Mouse (Mus musculus) kidney, postnatal 14 days (tissue): ENCODE measurements at regions not wholly inside any gene's neighbourhood (a gene's known extent, or its start where the extent isn't known, plus 50 kb on each side); places are given as distances from the start of the nearest gene placed in this dataset.
"Not testable (repeated sequence)": the region's sequence is repeated elsewhere in the genome, so short reads cannot be mapped to it uniquely, and the experiment has no call there.

Experiments
- DNase-seq: peaks from one replicate; pipeline ENCODE4 v3.0.0; 2022; ENCODE audit warnings: mixed read lengths

DNA sequence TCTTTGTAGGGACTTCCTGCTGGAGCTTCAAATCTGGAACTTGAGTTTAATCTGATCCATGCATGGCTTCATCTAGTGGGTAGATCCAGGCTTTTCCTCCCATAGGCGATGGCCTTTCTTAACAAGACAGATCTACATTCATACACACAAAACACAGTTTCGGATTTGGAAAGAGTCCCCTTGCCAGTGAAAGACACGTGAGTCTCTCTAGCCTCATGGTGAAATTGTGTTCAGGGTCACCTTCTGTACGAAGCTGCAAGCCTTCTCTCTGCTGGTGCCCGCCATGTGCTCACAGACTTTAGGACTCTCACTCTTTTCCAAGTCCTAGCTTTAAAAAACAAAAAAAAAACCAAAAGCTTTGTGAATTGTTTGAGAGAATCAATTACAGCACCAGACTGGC is 51.4 kb upstream of the Dlx2 start:
- no peak for DNase-seq

DNA sequence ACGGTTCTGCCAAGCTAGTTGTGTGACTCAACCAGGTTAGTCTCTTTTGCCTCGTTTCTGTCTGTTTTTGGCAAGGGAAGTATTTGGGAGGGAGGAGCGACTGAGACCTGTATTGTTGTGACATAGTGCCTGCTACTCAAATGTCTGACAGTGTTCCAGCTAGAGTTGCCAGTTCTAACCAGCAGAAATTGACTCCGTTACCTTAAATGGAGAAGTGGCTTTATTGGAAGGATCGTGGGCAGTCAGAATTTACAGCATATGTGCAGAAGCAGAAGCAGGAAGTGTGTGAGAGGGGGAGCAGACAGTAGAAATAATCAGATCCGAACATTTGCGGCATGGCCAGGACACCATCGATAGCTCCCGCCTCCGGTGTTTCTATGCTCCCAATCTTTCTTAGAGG is 51.8 kb upstream of the Dlx2 start:
- DNase-seq = no peak

DNA sequence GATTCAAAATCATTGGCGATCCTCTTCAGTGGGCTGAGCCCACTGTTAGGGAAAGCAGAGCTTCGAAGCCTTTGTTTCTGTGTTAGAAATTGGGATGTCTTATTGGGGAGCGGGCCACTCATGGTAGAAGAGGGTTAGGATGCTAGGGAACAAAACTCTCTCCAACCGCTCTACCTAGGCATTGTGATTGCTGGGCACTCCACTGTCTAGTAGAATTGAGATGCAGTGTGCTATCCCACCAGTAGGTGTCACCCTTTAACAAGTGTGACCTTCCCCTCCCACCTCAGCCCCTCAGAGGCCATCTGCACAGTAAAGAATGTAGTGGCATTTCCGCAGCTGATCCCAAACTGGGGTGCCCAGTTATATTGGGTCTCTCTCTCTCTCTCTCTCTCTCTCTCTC is 52.2 kb upstream of the Dlx2 start:
- DNase-seq = peak; percentile 91

DNA sequence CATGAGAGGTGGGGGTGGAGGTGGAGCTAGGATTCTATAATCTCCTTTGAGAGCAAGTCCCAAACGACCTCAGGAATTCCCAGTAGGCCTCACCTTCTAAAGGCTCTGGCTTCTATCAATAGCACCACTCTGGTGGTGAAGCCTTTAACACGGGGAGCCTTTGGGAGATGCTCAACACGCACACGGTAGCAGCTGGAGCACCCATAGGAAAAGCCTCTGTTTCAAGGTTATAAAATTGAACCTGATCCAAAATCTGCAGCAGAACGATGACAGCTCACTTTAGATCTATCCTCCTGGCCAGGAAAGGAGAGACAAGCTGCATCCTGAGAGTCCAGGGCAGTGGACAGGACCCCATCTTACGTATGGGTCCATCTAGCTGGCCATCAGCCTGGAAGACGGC is 53.7 kb upstream of the Dlx2 start:
- no peak for DNase-seq

DNA sequence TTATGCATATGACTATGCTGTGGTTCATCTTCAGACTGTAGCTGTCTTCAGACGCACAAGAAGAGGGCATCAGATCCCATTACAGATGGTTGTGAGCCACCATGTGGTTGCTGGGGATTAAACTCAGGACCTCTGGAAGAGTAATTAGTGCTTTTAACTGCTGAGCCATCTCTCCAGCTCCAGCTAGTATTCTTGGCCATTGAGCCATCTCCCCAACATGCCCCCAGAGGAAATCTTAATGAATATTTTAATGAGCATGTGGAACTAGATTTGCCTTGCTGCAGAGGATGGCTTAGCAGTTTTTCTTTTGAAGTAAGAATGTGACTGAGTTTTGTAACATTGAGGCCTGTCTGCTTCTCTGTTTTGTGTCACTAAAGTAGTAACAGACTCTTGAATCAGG is 54.4 kb upstream of the Dlx2 start:
- no peak for DNase-seq

DNA sequence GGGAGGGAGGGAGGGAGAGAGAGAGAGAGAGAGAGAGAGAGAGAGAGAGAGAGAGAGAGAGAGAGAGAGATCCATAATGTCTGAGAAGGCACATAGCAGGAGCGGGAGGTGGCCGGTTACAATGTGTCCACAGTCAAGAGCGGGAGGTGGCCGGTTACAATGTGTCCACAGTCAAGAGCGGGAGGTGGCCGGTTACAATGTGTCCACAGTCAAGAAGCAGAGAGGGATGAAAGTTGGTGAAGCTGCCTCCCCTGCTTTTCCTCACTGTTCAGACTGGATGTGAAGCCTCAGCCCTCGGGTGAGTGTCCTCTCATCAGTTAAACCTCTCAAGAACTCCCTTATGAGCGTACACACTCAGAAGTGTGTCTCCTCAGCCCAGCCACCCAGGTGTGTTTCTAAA is 57.2 kb upstream of the Dlx2 start:
- DNase-seq = not testable (repeated sequence)

DNA sequence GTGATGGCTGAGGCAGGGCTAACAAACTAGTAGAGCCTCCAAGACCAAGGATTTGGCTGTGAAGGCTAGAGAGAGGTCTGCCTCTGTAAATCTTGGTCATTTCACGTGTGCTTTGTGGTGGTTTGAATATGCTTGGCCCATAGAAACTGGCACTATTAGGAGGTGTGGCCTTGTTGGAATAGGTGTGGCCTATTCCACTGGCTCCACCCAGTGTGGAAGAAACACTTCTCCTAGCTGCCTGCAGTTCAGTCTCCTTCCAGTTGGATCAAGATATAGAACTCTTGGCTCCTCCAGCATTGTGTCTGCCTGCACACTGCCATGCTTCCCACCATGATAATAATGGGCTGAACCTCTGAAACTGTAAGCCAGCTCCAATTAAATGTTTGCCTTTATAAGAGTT is 59.1 kb upstream of the Dlx2 start:
- no peak for DNase-seq

DNA sequence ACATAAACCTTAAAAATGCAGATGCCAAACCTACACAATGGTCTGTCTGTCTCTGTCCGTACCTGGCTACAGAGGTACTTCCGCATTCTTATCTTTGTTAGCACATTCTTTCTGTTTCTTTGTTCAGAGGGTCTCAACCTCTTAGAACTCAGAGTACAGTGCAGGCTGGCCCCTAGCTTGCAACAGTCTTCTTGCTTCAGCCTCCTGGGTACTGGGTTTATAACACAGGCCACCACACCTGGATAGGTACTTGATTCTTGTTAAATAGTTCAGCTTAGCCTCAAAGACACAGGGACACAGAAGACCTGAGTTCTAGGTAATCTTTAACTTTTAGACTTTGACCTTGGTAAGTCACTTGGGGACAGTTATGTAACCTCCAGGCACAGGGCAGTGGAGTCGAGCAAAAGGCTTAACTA is 60.5 kb upstream of the Dlx2 start:
- DNase-seq = peak; percentile 56

DNA sequence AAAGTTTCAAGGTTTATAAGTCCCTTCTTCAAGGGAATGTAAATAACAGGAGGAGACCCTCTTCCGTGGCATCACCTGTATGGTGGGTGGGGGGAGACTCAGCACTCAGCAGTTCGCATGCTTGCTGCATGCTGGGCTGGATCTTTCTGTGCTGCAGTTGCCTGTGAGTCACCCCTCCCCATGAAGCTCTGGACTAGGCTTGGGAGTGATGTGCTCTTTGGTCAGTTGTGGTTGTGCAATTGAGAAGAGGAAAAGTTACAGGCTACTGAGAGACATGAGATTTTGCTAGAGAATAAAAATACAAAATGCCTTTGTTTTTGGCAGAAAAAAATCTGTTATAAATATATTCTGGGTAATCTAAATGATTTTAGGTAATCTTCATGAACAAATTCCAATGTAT is 66.7 kb upstream of the Dlx2 start:
- DNase-seq = no peak

DNA sequence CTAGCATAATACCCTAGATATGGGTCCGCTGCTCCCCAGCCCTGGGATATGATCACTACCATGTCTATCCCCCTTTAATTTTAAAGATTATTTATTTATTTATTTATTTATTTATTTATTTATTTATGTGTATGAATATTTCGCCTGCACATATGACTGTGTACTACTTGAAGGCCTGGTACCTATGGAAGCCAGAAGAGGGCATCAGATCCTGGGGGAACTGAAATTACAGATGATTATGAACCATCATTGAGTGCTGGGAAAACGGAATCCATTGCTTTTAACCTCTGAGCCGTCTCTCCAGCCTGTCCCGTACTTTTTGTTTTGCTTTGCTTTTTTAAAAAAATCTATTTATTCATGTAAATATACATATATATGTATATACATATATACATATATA is 70.0 kb upstream of the Dlx2 start:
- no peak for DNase-seq

DNA sequence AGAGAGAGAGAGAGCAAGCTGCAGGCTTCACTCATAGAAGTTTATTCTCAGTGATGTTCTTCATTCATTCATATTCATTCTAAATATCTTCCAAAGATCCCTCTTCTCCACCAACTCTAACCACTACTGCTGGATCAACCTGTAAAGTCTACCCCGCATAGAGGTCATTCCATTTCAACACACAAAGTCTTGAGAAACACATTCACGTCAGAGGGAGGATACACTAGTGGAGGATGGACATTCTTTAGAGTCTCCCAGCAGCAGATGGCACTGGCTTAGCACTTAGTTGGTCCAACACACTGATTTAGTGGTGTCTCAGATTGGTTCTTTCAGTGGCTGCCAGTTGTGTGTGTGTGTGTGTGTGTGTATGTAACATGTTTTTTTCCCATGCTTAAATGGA is 74.9 kb upstream of the Dlx2 start:
- DNase-seq = no peak

DNA sequence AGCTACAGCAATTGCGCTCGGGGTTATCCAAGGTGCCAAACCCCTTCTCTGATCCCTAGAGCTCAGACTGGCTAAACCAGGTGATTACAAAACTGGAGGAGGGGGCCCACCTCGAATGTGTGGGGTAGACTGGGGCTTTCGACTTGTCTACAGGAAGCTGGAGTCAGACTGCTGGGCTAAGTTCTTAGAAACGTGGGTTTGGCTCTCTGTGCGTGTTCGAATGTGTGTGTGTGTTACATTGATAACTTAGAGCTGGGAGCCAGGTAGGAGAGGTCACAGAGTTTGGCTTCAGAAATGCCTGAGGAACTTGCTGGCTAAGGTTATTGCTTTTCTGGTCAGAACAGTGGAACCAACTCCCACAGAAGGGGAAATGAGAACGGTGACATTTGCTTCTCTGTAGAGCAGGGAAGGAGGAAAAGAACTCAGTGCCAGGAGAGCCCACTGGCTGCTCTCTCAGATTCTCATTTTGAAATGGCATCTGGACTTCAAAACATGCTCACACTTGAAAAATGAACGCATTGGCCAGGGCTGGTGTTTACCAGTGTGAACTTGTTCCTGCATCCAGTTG is 76.1 kb upstream of the Dlx2 start:
- no peak for DNase-seq

DNA sequence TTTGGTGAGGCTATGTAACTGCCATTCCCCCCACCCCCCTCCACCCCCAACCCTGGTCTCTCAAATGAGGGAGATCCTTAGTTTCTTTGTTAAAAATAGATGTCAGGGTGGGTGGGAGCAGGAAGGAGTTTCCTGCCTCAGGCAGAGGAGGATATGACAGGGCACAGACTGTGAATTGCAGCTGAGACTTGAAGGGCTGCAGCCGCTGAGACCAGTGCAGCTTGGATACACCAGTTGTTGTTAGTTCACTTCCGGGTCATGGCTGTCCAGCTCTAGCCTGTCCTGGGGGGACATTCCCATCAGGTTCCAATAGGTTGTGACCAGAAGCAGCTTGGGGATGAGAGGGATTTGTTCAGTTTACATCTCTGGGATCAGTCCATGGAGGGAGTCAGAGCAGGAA is 76.6 kb upstream of the Dlx2 start:
- DNase-seq = peak; percentile 44

DNA sequence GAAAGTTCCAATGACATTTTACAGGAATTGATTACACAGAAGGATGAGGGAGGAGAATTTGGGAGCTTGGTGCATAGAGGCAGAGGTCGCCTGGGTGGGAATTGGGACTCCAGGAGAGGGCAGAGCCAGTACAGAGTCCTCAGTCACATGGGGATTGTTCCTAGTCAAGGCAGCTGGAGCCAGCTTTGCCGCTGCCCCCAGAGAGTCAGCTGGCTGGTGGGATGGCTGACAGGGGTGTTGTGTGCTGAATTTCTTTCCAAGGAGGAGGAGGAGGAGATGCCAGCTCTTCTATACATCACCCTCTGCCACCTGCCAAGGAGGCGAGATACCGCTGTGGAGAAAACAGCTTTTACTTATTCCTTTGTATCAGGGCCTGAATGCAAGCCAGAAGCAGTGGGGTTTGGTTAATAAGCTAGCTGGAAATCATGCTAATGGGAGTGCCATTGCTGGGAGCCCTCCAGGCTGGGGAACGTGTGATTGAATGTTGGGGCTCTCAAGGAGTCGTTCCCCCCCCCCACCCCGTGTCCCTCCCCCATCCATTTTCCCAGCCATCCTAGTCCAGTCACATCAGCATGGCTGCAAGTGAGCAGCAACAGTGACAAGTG is 78.8 kb upstream of the Dlx2 start:
- no peak for DNase-seq

DNA sequence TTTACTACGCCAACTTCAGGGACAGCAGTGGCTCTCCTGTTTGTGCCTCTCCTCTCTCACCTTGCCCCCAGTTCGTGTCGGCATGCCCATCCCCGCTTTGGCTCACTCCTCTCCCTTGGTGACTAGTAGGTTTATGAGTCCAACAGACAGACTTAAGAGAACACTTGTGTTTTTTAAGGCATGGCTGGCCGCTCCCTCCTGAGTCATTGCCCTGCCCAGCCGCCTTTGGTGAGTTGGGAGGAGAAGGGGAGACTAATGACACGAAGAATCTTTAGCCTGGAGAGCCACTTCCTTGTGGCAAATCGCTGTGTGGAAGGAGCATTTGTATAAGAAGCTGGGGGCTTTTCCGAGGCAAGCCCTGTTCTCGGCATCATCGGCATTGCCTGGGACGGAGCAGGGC is 79.8 kb upstream of the Dlx2 start:
- no peak for DNase-seq

DNA sequence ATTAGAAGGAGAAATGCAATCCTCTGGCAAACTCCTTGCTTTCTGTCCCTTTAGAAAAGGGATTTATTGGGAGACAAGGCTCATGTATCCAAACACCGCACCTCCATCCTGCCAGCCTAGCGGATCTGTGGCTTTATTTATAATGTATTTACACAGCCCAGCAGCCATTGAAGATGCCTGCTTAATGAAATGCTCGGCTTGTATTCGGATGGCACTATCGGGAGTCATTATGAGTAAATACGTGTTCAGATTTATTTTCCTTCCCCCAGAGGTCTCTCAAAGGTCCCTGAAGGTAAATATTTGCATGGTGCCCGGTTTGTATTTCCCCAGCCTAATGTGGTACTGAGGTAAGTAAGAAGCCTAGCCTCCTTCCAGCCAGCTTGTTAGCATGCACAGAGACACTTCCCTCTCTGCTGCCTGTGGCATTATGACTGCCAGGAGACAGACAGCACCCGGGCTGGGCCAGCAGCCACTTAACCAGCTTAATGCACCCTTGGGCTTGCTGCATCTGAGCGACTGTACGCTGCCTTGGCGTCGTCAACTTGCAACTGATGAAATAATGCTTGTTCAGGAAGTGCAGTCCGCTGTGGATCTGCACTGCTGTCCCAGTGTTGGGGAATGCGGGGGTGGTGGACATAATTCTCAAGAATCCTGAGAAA is 80.7 kb upstream of the Dlx2 start:
- no peak for DNase-seq

DNA sequence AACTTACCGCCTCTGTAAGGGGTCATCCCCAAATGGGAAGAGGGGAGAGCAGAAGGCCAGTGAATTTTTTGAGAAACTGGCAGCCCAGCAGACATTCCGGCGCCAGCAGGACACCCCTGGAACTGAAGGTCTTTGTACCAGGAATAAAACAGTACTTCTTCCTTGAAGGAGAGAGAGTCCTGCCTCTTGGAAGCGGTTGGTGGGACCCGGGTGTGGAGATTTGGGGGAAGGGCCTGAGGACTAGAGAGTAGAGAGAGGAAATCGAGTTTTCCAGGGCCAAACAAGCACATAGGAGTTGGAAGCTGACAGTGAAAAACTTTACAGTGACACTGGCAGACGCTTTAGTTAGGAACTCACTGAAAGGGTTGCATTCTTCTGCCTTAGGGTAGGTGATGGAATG is 82.3 kb upstream of the Dlx2 start:
- DNase-seq = no peak

DNA sequence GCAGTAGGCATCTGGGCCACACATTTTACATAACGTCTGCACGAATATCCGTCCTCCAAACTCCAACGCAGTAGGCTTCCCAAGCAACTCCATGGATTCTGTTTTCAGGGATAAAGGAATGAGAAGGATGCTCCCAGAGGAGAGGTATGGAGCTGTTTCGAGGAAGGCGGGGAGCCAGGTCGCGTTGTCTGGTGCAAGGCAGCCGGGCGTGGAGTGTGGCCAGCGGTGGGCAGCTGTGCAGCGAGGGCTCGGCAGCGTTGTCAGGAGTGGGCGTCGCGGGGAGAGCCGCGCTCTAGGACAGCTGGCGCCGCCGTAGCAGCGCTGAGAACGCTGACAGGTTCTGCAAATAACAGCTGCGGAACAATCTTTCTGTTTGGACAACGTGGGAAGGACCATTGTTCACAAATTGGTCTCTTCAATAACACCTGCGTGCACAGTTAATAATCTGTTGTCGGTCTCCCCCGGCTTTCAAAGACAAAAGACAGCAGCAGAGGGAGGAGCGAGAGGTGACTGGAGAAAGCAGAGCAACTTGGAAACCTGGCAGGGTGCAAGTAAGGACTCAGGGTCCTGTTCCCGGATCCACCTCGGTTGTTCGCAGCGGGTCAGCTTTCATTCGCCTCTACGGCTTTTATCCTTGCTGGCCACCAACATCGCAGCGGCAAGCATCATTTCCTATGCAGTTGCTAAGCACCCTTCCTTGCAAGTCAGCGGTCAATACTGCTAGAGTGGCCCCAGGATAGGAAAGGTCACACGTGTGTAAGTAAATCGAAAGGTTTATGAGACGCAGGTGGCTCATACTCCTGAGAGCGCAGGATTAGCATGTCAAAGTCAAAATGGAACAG is 83.0 kb upstream of the Dlx2 start:
- no peak for DNase-seq

DNA sequence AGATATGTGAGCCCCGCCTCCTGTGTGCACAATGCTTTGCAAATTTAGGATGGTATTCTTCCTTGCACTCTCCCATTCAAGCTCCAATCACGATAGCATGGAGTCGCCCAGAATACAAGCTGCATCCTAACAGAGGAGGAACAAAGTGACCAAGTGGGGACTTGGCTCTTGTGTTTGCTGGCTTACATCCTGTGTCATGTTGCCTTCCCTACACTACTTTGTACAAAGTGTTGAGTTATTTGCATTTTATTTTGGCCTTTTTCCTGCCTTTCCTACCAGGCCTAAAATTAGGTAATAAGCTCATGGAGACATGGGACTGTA is 83.5 kb upstream of the Dlx2 start:
- no peak for DNase-seq

DNA sequence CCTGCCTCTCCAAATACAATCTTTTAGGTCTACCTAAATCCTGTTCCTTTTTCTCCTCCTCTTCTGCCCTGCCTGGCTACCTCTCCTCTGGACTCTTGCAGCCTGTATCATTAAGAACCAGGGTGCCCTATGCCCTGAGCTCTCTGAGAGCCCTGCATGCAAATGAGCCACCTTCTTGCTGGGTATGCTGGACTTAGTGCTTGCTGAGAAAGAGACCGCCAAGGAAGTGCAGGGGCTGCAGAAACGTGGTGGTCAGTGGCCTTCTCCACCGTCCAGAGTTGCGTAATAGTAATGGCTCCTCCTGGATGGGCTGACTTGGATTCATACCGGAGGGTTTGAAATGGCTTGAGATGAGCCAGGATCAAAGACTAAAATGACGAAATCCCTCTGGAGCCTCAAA is 86.9 kb upstream of the Dlx2 start:
- peak; percentile 45 for DNase-seq

DNA sequence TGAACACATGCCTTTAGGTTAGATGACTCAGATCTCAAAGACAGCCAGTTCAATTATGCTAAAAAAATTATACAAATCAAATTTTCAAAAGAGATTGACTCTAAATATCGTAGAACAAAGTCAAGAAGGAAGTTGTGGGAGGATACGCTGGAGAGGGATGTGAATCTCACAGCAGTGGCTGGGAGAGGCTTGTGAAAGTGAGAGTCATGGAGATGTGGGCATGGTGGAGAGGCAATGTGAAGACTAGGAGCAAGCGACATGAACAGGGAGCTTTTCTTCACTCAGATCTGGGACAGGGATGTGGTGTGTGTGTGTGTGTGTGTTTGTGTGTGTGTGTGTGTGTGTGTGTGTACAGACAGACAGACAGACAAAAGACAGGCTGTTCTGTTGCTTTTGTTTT is 87.9 kb upstream of the Dlx2 start:
- DNase-seq = no peak

DNA sequence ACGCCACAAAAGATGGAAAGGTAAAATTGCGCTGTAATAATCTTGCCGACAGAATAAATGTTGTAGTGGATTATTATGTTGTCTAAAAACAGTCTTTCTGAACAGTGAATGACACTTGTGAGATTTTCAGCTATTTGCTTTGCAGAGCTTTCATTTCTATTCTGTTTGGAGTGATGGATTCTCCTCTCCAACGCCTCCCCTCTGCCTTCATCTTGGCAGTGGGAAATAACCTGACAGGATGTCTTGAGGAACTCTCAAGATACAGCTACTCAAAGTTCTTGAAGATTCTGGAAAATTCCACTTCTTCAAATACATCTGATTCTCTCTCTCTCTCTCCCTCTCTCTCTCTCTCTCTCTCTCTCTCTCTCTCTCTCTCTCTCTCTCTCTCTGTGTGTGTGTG is 89.6 kb upstream of the Dlx2 start:
- DNase-seq = no peak

DNA sequence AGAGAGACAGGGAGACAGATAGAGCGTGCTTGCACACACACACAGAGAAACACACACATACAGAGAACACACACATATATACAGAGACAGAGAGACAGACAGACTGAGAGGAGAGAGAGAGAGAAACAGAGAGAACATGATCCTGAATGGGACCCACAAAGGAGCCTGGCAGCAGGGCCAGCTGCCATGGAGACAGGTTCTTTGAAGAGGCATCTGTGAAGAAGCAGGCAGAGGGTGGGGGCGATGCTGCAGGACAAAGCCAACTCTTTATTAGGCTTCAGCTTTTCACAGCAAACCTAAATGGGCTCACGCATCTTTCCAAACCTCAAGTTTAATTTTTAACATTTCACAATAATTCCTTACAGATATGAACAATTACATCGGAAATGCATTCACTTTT is 90.0 kb upstream of the Dlx2 start:
- DNase-seq = no peak

DNA sequence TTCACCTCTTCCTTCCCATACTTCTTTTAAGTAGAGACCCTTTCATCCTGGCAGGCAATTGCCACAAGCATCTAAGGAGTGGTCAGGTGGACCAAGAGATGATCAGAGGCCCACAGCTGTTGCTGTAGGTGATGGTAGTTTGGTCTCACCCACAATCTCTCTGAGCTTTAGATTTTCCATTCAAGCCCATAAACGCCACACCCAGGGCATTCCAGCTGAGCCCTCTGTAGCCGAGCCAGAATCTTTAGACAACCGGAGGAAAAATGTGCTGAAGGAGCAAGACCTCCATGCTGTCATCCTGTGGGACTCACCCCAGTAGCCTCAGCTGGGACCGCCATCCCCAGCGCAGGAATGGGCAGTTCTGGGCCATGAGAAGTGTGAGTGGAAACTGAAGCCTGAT is 93.7 kb upstream of the Dlx2 start:
- DNase-seq = no peak
